1 mouse cellular context compared by ENCODE assay signal in genomic region chr16:38358256-38358812, GRCm38 (mm10).
TF ChIP-seq lines count a peak whose summit lies in the region.

No protein-coding gene starts in this region.

TF ChIP-seq in CH12.LX, 34 proteins besides CTCF, POLR2A, EP300 and RAD21:
- TF ChIP-seq NELFE (IDR thresholded peaks at IDR 0.05; ENCODE audit: low read depth, low read length) (no peak), E2F4 (IDR thresholded peaks at IDR 0.05; ENCODE audit: insufficient replicate concordance, low read depth, low read length) (no peak), JUND (conservative IDR thresholded peaks at IDR 0.05; ENCODE audit: low read depth, low read length) (peak; percentile 82), TCF12 (IDR thresholded peaks at IDR 0.05; ENCODE audit: low read depth, low read length) (no peak), MXI1 (IDR thresholded peaks at IDR 0.05; ENCODE audit: low read depth, low read length) (peak; percentile 86; the same call in 1 of the 2 replicates), IRF4 (IDR thresholded peaks at IDR 0.05; ENCODE audit: low read depth, low read length) (peak; percentile 59; the same call in 1 of the 2 replicates), POLR2AphosphoS2 (IDR thresholded peaks at IDR 0.05; ENCODE audit: low read depth, low read length) (no peak; the same call in 1 of the 2 replicates), MYC (IDR thresholded peaks at IDR 0.05; ENCODE audit: low read depth, low read length) (peak; percentile 92), RCOR1 (conservative IDR thresholded peaks at IDR 0.05; ENCODE audit: low read depth, low read length) (no peak; the same call in 1 of the 2 replicates), JUN (IDR thresholded peaks at IDR 0.05; ENCODE audit: insufficient read depth, low read depth, low read length) (peak; percentile 46), CHD2 (IDR thresholded peaks at IDR 0.05; ENCODE audit: low read length) (0 out of 2 replicates have a peak, but pooled peaks have one; percentile 27), MAX (IDR thresholded peaks at IDR 0.05; ENCODE audit: low read length) (peak; percentile 91), BHLHE40 (IDR thresholded peaks at IDR 0.05; ENCODE audit: low read depth, low read length) (peak; percentile 46; the same call in 1 of the 2 replicates), NRF1 (IDR thresholded peaks at IDR 0.05; ENCODE audit: low read depth, low read length) (no peak), CHD1 (IDR thresholded peaks at IDR 0.05; ENCODE audit: low read depth, low read length) (0 out of 2 replicates have a peak, but pooled peaks have one; percentile 41), SMC3 (IDR thresholded peaks at IDR 0.05; ENCODE audit: low read depth, low read length) (peak; percentile 19), GABPA (IDR thresholded peaks at IDR 0.05; ENCODE audit: insufficient replicate concordance, low read depth, low read length) (no peak), PAX5 (IDR thresholded peaks at IDR 0.05; ENCODE audit: low read length) (no peak), MEF2A (IDR thresholded peaks at IDR 0.05; ENCODE audit: borderline replicate concordance, low read depth, low read length) (no peak), ZKSCAN1 (IDR thresholded peaks at IDR 0.05; ENCODE audit: borderline replicate concordance, low read depth, low read length) (no peak), SIN3A (IDR thresholded peaks at IDR 0.05; ENCODE audit: low read length) (0 out of 2 replicates have a peak, but pooled peaks have one; percentile 21)
